Mouse (Mus musculus) gastrocnemius, adult 2 months (tissue): ENCODE results near the gene Gm3371. TPM values are rescaled to one million over a fixed set of nuclear protein-coding genes. Genes with fewer than 3 reads are reported as not detected.
"Not testable (repeated sequence)": the region's sequence is repeated elsewhere in the genome, so short reads cannot be mapped to it uniquely, and the experiment has no call there.

Experiments used
- DNase-seq: peaks from one replicate; pipeline ENCODE4 v3.0.0; 2022
- H3K27ac ChIP-seq: fragments of 200-600 bp; 2 replicates; pipeline ENCODE4 v1.8.1; 2022; ENCODE audit warnings: mild to moderate bottlenecking
- H3K4me3 ChIP-seq: fragments of 200-600 bp; 2 replicates; pipeline ENCODE4 v1.8.1; 2022; ENCODE audit warnings: mild to moderate bottlenecking, moderate library complexity
- intact Hi-C: fragments of 180-260 bp; cut with DNase I; formaldehyde crosslinking; loops from one replicate; pipeline ENCODE4 v1.15.1; 2025
- long read RNA-seq, 2 experiments: library from polyadenylated mRNA; stranded (forward); transcript quantifications; one replicate each; pipeline ENCODE4 v2.0.0; 2021
- total RNA-seq, 2 experiments: library from RNA; stranded (reverse); gene quantifications; 2 replicates each; pipeline ENCODE4 v1.2.3; 2021

The Gm3371 gene
- not detected for total RNA-seq
- long read RNA-seq, experiment 1, result 0 reads
- long read RNA-seq, experiment 2, result 0 reads

GRCm38 (mm10) chr14:44410588-44410987 is at the start of gene Gm3371:
Gene Gm3371 (minus strand): TSS chr14:44410688.
- H3K27ac ChIP-seq, DNase-seq, H3K4me3 ChIP-seq, intact Hi-C loops: not testable (repeated sequence)

DNA sequence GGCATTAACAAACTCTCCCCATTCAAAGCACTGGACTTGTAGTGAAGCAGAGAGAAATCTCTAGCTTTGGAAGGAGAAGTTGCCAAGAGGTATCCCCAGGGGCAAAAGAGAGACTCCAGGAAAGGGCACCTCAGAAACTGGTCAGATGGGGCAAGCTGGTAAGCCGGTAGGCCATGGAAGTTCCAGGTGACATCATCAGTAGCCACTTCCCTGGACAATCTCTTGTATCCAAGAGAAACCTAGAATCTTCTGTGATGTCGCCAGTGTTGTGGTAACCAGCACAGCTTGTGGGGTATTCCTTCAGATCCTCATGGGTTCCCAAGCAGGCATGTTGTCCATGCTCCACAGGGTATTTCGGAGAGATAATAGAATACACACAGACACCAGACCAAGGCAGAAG is 22.8 kb upstream of the Gm3371 start, which contains the start of gene Gm8232:
Gm8232 (plus strand) TSS at position 301 of the 400 bp plus-strand sequence.
- DNase-seq, intact Hi-C loops, H3K27ac ChIP-seq, H3K4me3 ChIP-seq: not testable (repeated sequence)

DNA sequence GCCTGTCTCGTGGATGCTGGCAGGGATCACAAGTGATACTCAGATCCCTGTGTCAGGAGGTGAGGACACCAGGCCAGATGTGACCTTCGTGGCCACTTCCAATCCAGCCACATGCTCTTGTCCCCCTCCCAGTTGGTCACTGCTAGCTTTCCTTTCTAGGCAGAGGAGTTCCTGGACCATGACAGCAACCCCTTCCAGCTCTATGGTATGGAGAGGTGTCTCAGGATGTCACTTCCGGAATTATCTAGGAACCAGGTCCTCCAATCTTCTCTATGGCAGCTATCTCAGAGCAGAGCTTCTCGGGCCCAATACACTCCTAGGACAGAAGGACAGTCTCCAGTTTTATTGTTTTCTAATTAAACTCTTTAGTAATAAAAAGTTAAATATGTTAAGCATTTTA is 26.3 kb downstream of the Gm3371 start:
- DNase-seq, intact Hi-C loops, H3K27ac ChIP-seq, H3K4me3 ChIP-seq: not testable (repeated sequence)

DNA sequence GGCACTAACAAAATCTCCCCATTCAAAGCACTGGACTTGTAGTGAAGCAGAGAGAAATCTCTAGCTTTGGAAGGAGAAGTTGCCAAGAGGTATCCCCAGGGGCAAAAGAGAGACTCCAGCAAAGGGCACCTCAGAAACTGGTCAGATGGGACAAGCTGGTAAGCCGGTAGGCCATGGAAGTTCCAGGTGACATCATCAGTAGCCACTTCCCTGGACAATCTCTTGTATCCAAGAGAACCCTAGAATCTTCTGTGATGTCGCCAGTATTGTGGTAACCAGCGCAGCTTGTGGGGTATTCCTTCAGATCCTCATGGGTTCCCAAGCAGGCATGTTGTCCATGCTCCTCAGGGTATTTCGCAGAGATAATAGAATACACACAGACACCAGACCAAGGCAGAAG is 45.4 kb downstream of the Gm3371 start, which contains the start of gene Gm8229:
Gm8229 (plus strand) TSS at position 301 of the 400 bp plus-strand sequence.
- DNase-seq, H3K4me3 ChIP-seq, H3K27ac ChIP-seq, intact Hi-C loops: not testable (repeated sequence)

GRCm38 (mm10) chr14:44362301-44362700 is 48.2 kb downstream of the Gm3371 start:
- H3K4me3 ChIP-seq, H3K27ac ChIP-seq, intact Hi-C loops, DNase-seq: not testable (repeated sequence)

DNA sequence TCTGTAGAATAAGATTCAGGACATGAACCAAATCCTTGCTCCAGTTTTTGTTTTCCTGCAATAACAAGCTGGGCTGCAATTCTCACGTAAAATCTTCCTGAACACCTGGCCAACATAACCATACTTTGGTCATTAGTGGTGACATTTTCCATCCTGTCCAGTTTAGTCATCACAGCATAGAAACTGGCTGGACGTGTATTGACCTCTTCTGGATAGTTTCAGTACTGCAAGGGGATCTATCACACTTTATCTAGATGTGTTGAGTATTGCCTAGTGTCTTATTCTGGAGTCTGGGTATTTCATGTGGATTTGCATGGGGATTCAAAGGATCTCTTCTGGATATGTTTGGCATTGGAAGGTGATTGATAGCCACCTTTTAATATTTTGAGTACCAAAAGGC is 49.1 kb downstream of the Gm3371 start:
- DNase-seq, intact Hi-C loops, H3K4me3 ChIP-seq, H3K27ac ChIP-seq: not testable (repeated sequence)

Other genes starting within 250 kb of the Gm3371 start
- not detected for gene Gm8212, start 213.0 kb downstream of the Gm3371 start, total RNA-seq
- gene 4930503E14Rik, start 197.4 kb downstream of the Gm3371 start, total RNA-seq, result not detected
- gene Gm8220, start 125.1 kb downstream of the Gm3371 start, total RNA-seq, result not detected
- not detected for gene Gm5930, start 72.1 kb downstream of the Gm3371 start, total RNA-seq
- gene Gm8229, start 45.3 kb downstream of the Gm3371 start, total RNA-seq, result not detected
- not detected for gene Gm8232, start 22.9 kb upstream of the Gm3371 start, total RNA-seq
- not detected for gene BC061237, start 81.8 kb upstream of the Gm3371 start, total RNA-seq
- gene Gm17093, start 107.6 kb upstream of the Gm3371 start, total RNA-seq, result not detected
- gene Gm8247, start 172.5 kb upstream of the Gm3371 start, total RNA-seq, result not detected
- not detected for gene Gm5624, start 217.2 kb upstream of the Gm3371 start, total RNA-seq